Mouse (Mus musculus) hindbrain, embryonic 14.5 days (tissue): ENCODE results near the gene Il7r. TPM values are rescaled to one million over a fixed set of nuclear protein-coding genes. Genes with fewer than 3 reads are reported as not detected.
"Not testable (repeated sequence)": the region's sequence is repeated elsewhere in the genome, so short reads cannot be mapped to it uniquely, and the experiment has no call there.

Experiments used
- ATAC-seq: fragments of 200-750 bp; cut with Nextera tagmentation; 2 replicates; pipeline ENCODE4 v1.8.0; 2017; ENCODE audit warnings: moderate number of reproducible peaks, mild to moderate bottlenecking, moderate TSS enrichment, moderate library complexity; ENCODE audit not compliant: low FRiP score
- DNase-seq: peaks from one replicate; pipeline ENCODE4 v3.0.0-alpha.2; 2015; ENCODE audit warnings: low spot score
- H3K27ac ChIP-seq: fragments of 300-500 bp; sonication (generic); 2 replicates; pipeline ENCODE4 v1.5.1; 2014; ENCODE audit warnings: mild to moderate bottlenecking, moderate library complexity
- H3K27me3 ChIP-seq: fragments of 300-500 bp; sonication (generic); 2 replicates; pipeline ENCODE4 v1.6.1; 2014; ENCODE audit warnings: mild to moderate bottlenecking, low read length, mixed read lengths; ENCODE audit not compliant: control insufficient read depth, insufficient read depth
- H3K36me3 ChIP-seq: fragments of 300-500 bp; sonication (generic); replicated peaks from 2 replicates; pipeline ENCODE4 v1.6.1; 2014; ENCODE audit not compliant: control insufficient read depth, insufficient read depth
- H3K4me1 ChIP-seq: fragments of 300-500 bp; sonication (generic); replicated peaks from 2 replicates; pipeline ENCODE4 v1.6.1; 2014; ENCODE audit warnings: antibody characterized with exemption, low read length, mixed read lengths; ENCODE audit not compliant: control insufficient read depth, insufficient read depth
- H3K4me2 ChIP-seq: fragments of 300-500 bp; sonication (generic); replicated peaks from 2 replicates; pipeline ENCODE4 v1.6.1; 2014; ENCODE audit warnings: mild to moderate bottlenecking, moderate library complexity
- H3K4me3 ChIP-seq: fragments of 300-500 bp; sonication (generic); replicated peaks from 2 replicates; pipeline ENCODE4 v1.5.1; 2014; ENCODE audit warnings: mild to moderate bottlenecking, low read length
- H3K9ac ChIP-seq: fragments of 300-500 bp; sonication (generic); 2 replicates; pipeline ENCODE4 v1.6.1; 2014
- H3K9me3 ChIP-seq: fragments of 300-500 bp; sonication (generic); 2 replicates; pipeline ENCODE4 v1.6.1; 2016; ENCODE audit warnings: low read length; ENCODE audit not compliant: control insufficient read depth
- WGBS: fragments of 180-500 bp; shearing (Covaris S2); extraction: QIAGEN DNeasy Blood & Tissue Kit; methylation state at CpG from one replicate; pipeline ENCODE4 v1.1.7; 2014; 5-methylcytosine and 5-hydroxymethylcytosine counted together
- polyA plus RNA-seq: library from polyadenylated mRNA; unstranded; fragments of >200 nt; fragmentation: Nextera tagmentation; extraction: Ambion mirVana; gene quantifications from 2 replicates; pipeline ENCODE4 v1.2.1, GENCODE M21; 2014

Gene Il7r
- polyA plus RNA-seq = 0.23 TPM in 1 of 2 replicates, not detected in the other

DNA sequence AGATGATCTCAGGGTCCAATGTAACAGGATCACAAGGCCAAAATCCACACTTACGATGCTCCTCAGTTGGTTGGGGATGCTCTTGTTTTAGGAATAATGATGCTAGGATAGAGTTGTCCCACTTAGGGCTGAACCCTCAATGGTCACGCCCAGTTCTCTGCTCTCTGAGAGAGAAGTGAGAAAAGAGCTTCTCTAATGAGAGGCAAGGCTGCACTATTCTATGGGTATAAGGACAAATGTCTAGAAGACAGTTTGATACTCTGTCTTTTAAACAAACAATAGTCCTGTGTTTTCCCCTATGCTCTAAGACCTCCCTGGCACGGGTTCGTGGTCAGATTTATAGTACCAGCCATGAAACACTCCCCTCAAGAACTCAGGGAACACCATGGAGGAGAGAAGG is at the start of gene Il7r:
Gene Il7r (minus strand): TSS at position 101 of the 400 bp plus-strand sequence.
- Histone ChIP-seq H3K4me2 (no peak within 1 kb of the TSS), H3K9me3 (no peaks in the 10 kb centered on the region), H3K4me3 (no peak within 1 kb of the TSS), H3K4me1 (no peaks in the 10 kb centered on the region), H3K36me3 (no peaks in the 10 kb centered on the region), H3K27me3 (no peaks in the 10 kb centered on the region), H3K9ac (no peak within 1 kb of the TSS), H3K27ac (no peak within 1 kb of the TSS)
- ATAC-seq = no peak
- DNase-seq = no peak
- 91% methylated on average over 4 of the region's 4 CpGs for WGBS

DNA sequence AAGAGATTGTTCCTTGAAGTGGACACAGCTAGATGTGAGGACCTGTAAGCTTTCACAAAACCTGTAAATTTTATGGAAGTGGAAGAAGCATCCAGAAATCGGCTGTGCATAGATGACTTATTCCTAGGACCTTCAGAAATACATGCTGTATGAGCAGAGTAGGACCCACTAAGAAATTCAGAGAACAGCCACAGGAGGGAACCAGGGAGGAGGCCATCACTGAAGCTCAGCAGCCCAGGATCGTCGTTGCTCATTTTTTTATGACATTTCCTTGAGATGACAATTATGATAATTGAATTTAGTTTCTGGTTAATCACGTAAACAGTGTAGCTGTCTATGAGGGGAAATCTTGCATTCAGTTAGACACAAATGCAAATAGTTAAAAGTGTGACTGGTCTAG is 47.3 kb upstream of the Il7r start:
- no peaks in the 10 kb centered on the region for H3K36me3 ChIP-seq
- H3K9ac ChIP-seq = no peak overlapping the region
- H3K27me3 ChIP-seq = no peaks in the 10 kb centered on the region
- H3K4me2 ChIP-seq = no peak overlapping the region
- whole genome bisulfite sequencing = 86% methylated on average over 4 of the region's 4 CpGs
- H3K4me1 ChIP-seq = no peaks in the 10 kb centered on the region
- no peak overlapping the region for H3K4me3 ChIP-seq
- no peak for ATAC-seq
- DNase-seq = no peak
- H3K27ac ChIP-seq = no peak overlapping the region
- H3K9me3 ChIP-seq = no peaks in the 10 kb centered on the region

DNA sequence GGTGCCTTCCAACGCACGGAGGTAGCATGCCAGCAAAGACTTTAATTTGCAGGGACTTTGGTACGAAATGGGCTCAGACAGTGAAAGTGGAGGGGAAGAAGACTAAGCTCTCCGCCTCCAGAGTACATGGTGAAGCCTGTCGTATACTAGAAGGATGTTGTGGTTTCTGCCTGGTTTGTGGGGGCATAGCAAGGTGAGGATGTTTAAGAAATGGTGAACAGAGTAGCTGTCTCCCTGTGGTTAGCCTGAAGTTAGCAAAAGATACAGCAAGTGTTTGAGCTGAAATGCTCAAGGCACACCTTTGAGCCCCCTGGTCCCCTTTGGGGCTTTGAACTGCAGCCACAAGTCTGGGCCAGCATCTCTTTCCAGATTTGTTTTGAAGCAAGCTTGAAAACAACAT is 44.8 kb upstream of the Il7r start:
- Histone ChIP-seq H3K27me3 (no peaks in the 10 kb centered on the region), H3K27ac (no peak overlapping the region)
- no peak for ATAC-seq

DNA sequence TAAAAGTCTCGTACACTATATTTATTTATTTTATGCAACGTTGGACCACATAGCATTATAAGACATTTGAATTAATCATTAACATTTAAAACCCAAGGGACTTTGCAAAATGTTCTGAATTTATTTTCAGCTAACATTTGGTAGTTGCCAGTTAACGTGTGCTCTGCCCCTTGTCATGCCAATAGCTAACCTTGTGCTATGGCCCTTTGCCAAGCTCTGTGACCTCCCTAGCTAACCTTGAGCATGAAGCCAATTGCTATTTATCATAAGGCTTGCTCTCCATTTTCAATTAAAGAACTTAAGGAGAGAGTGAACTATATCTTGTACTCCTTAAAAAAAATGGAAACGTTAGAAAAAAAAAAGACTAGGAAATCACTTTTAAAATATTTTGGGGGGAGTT is 43.4 kb upstream of the Il7r start:
- H3K36me3 ChIP-seq = no peaks in the 10 kb centered on the region
- 87% methylated on average over 4 of the region's 4 CpGs for WGBS
- no peaks in the 10 kb centered on the region for H3K4me1 ChIP-seq
- no peak overlapping the region for H3K27ac ChIP-seq
- H3K27me3 ChIP-seq = no peaks in the 10 kb centered on the region
- no peak overlapping the region for H3K9ac ChIP-seq
- DNase-seq = no peak
- no peaks in the 10 kb centered on the region for H3K9me3 ChIP-seq
- no peak for ATAC-seq
- no peak overlapping the region for H3K4me2 ChIP-seq
- H3K4me3 ChIP-seq = no peak overlapping the region

More for the DNA sequence above, 44.8 kb upstream of the Il7r start:
- no peaks in the 10 kb centered on the region for H3K36me3 ChIP-seq
- H3K4me3 ChIP-seq = no peak overlapping the region
- no peak for DNase-seq
- H3K4me2 ChIP-seq = no peak overlapping the region
- H3K4me1 ChIP-seq = no peaks in the 10 kb centered on the region
- WGBS = 95% methylated on average over 5 of the region's 5 CpGs
- no peaks in the 10 kb centered on the region for H3K9me3 ChIP-seq
- no peak overlapping the region for H3K9ac ChIP-seq

DNA sequence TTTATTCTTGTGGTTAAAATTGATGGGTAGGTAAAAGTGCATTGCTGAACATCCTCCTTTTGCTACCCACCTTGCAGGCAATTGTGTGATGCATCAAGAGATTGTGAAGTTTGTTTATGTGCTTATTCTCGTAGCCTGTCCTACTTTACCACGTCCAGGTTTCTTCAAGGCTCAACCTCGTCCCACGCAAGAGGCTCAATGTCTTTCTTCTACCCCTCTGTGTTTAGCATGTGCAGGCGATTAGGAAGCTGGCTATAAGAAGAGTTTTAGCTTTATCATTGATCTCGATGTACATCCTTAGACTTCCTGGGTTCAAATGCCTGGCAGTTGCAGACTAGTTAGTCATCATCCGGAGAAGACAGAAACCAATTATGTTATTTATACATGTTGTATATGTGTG is 42.7 kb upstream of the Il7r start:
- Histone ChIP-seq H3K27ac (no peak overlapping the region), H3K36me3 (no peaks in the 10 kb centered on the region), H3K9me3 (no peaks in the 10 kb centered on the region), H3K27me3 (no peaks in the 10 kb centered on the region), H3K4me1 (no peaks in the 10 kb centered on the region), H3K4me2 (no peak overlapping the region), H3K4me3 (no peak overlapping the region), H3K9ac (no peak overlapping the region)
- 93% methylated on average over 7 of the region's 7 CpGs for WGBS
- ATAC-seq (no peak), DNase-seq (no peak)

DNA sequence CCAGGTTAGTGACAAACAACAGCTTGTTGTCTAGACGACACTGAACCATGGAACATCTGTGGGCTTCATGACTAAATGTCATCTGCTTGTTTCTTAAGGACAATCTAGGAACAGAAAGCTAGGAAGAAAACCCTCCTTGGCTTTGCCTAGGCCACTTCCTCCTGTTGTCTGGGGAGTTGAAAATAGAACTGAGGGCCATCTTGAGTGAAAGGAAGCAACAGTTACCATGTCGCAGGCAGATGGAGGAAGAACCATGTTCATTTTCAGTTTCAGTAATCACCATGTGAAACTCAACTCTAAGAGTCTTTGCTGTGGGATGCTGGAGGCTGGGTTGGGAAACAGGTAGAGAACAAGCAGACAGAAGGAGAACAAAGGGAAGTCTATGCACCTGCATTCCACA is 41.9 kb upstream of the Il7r start:
- Histone ChIP-seq H3K4me3 (no peak overlapping the region), H3K36me3 (no peaks in the 10 kb centered on the region), H3K9me3 (no peaks in the 10 kb centered on the region)

DNA sequence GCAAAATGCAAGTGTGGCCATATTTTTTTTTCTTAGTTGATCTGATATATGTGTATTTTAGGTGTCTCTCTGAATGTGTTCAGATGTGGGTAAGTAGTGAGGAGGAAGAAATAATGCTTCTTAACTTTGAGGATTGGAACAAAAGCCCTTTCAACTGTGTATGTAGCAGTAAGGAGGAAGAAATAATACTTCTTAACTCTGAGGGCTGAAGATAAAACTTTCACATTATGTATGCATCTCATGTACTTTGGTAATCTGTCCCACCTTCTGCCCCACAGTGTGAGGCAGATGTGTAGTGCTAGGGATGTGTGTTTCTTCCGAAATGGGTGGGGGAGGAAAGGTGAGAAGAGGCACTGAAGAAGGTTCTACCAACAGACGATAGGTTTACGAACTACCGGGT is 37.3 kb upstream of the Il7r start:
- Histone ChIP-seq H3K27ac (no peak overlapping the region), H3K36me3 (no peaks in the 10 kb centered on the region), H3K9ac (no peak overlapping the region), H3K9me3 (no peaks in the 10 kb centered on the region), H3K4me1 (no peaks in the 10 kb centered on the region), H3K4me3 (no peak overlapping the region), H3K4me2 (no peak overlapping the region), H3K27me3 (no peaks in the 10 kb centered on the region)
- no peak for DNase-seq
- 89% methylated on average over 4 of the region's 4 CpGs for WGBS
- ATAC-seq = no peak

More for the DNA sequence above, 41.9 kb upstream of the Il7r start:
- 87% methylated on average over 2 of the region's 2 CpGs for WGBS
- H3K27me3 ChIP-seq = no peaks in the 10 kb centered on the region
- H3K4me2 ChIP-seq = no peak overlapping the region
- no peak overlapping the region for H3K9ac ChIP-seq
- no peak for ATAC-seq
- no peak for DNase-seq
- H3K27ac ChIP-seq = no peak overlapping the region
- no peaks in the 10 kb centered on the region for H3K4me1 ChIP-seq

DNA sequence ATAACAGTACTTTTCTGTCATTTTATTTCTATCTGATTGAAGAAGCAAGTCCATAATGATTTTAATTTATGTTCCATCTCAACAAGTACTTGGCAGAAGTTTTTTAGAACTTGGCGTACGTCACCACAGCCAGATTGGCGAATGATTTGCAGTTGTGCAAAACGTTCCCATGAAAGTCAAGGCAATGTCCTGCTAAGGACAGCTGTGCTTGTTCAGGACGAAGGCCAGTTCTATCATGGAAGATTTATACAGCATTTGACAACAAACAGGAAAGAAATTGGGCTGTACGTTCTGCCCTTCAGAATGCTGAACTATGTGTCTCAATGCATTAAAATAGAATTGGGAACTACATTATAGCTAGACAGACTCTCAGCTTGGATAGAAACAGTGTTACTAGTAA is 35.4 kb upstream of the Il7r start:
- WGBS = 86% methylated on average over 6 of the region's 6 CpGs
- no peaks in the 10 kb centered on the region for H3K27me3 ChIP-seq
- H3K4me1 ChIP-seq = no peaks in the 10 kb centered on the region
- no peaks in the 10 kb centered on the region for H3K36me3 ChIP-seq
- H3K4me3 ChIP-seq = no peak overlapping the region
- no peak overlapping the region for H3K9ac ChIP-seq
- H3K9me3 ChIP-seq = no peaks in the 10 kb centered on the region
- ATAC-seq (no peak), DNase-seq (no peak)
- no peak overlapping the region for H3K27ac ChIP-seq
- H3K4me2 ChIP-seq = no peak overlapping the region

DNA sequence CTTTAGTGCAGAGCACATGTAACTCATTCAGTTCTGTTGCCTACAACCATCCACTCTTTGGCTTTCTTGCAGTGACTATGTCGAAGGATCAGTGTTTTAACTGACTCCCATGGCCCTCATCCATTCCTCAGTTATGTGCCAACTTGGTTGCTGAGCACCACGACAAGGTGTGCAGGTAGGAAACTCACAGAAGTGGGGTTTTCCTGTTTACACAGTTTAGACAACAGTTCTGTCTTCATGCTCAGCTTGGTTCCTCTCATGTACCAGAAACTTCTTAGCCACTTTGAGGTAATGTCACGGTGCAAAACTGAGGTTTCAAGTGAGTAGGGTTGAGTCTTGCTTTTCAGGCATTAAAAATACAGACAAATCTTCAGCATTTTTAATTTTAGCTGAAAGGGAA is 34.2 kb upstream of the Il7r start:
- Histone ChIP-seq H3K4me1 (no peaks in the 10 kb centered on the region), H3K27me3 (no peaks in the 10 kb centered on the region), H3K4me2 (no peak overlapping the region), H3K9ac (no peak overlapping the region), H3K36me3 (no peaks in the 10 kb centered on the region), H3K4me3 (no peak overlapping the region), H3K9me3 (no peaks in the 10 kb centered on the region), H3K27ac (no peak overlapping the region)
- ATAC-seq = no peak
- no peak for DNase-seq
- WGBS = 88% methylated on average over 3 of the region's 3 CpGs

DNA sequence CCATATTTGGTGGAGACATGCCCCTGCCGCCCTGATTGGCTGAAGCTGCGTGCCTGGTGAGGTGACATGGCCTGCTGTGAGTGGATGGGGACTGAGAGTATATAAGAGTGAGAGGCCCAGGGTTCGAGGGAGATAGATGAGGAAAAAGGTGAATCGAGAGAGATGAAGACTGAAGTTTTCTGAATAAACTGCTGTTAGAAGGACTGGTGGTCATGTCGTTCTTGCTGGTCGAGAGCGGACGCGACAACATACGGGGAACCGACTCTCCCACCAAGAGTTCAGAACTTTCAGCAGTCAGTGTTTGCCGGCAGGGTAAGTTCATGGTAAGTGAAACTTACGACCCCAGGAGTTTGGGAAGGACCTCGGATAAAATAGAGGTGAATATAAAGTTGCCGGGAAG is 27.3 kb upstream of the Il7r start:
- not testable (repeated sequence) for H3K27ac ChIP-seq, H3K36me3 ChIP-seq, DNase-seq

More for the DNA sequence above, 27.3 kb upstream of the Il7r start:
- not testable (repeated sequence) for H3K4me2 ChIP-seq, H3K4me3 ChIP-seq, H3K9me3 ChIP-seq, H3K9ac ChIP-seq, H3K4me1 ChIP-seq, ATAC-seq, H3K27me3 ChIP-seq
- WGBS = 92% methylated on average over 13 of the region's 15 CpGs
